Mouse (Mus musculus): ENCODE measurements around the gene Gm43720.

The Gm43720 gene

GRCm38 (mm10) chr5:138279585-138280424, at the start of gene Gm43720, which contains the start of the genes Gpc2 and Stag3:
Gene Gm43720 (minus strand): TSS chr5:138279958.
Gene Gpc2 (minus strand): TSS chr5:138280005.
Gene Stag3 (plus strand): TSS chr5:138280240.
- DNase-seq (ENCODE audit: low spot score), result peak; percentile 67

GRCm38 (mm10) chr5:138312795-138313194, 33.0 kb upstream of the Gm43720 start:
- DNase-seq (ENCODE audit: low spot score), result no peak

GRCm38 (mm10) chr5:138299613-138300012, 19.9 kb upstream of the Gm43720 start:
- DNase-seq (ENCODE audit: low spot score), result no peak

- DNase-seq (ENCODE audit: low spot score), result no peak
These were observed 14.4 kb upstream of the Gm43720 start for GRCm38 (mm10) chr5:138294158-138294557.

GRCm38 (mm10) chr5:138291638-138292037, 11.9 kb upstream of the Gm43720 start:
- DNase-seq (ENCODE audit: low spot score), result no peak

GRCm38 (mm10) chr5:138287861-138288260, 8.1 kb upstream of the Gm43720 start:
- DNase-seq (ENCODE audit: low spot score), result no peak

- no peak for DNase-seq (ENCODE audit: low spot score)
These were observed 3.8 kb upstream of the Gm43720 start for GRCm38 (mm10) chr5:138283540-138283939.

GRCm38 (mm10) chr5:138281798-138282197, 2.0 kb upstream of the Gm43720 start:
- no peak for DNase-seq (ENCODE audit: low spot score)

GRCm38 (mm10) chr5:138280829-138281228, 1.1 kb upstream of the Gm43720 start:
- DNase-seq (ENCODE audit: low spot score), result no peak

GRCm38 (mm10) chr5:138280425-138280768, 639 bp upstream of the Gm43720 start:
- no peak for DNase-seq (ENCODE audit: low spot score)

- DNase-seq (ENCODE audit: low spot score), result no peak
These were observed 1.8 kb downstream of the Gm43720 start for GRCm38 (mm10) chr5:138277994-138278393.

GRCm38 (mm10) chr5:138275216-138276050, 4.3 kb downstream of the Gm43720 start:
- no peak for DNase-seq (ENCODE audit: low spot score)

GRCm38 (mm10) chr5:138274186-138274585, 5.6 kb downstream of the Gm43720 start:
- DNase-seq (ENCODE audit: low spot score), result no peak

GRCm38 (mm10) chr5:138272409-138272923, 7.3 kb downstream of the Gm43720 start, which contains the start of gene Gal3st4:
Gene Gal3st4 (minus strand): TSS chr5:138272840.
- DNase-seq (ENCODE audit: low spot score), result no peak

GRCm38 (mm10) chr5:138271232-138271631, 8.5 kb downstream of the Gm43720 start:
- no peak for DNase-seq (ENCODE audit: low spot score)

- DNase-seq (ENCODE audit: low spot score), result no peak
These were observed 10.8 kb downstream of the Gm43720 start for GRCm38 (mm10) chr5:138268980-138269379.

GRCm38 (mm10) chr5:138267114-138267513, 12.6 kb downstream of the Gm43720 start:
- no peak for DNase-seq (ENCODE audit: low spot score)

GRCm38 (mm10) chr5:138265712-138266111, 14.0 kb downstream of the Gm43720 start:
- DNase-seq (ENCODE audit: low spot score), result no peak

GRCm38 (mm10) chr5:138264207-138264578, 15.6 kb downstream of the Gm43720 start:
- no peak for DNase-seq (ENCODE audit: low spot score)

GRCm38 (mm10) chr5:138263260-138264206, 16.2 kb downstream of the Gm43720 start, which contains the start of gene BC037034:
Gene BC037034 (minus strand): TSS chr5:138264033.
- DNase-seq (ENCODE audit: low spot score), result peak; percentile 91

- no peak for DNase-seq (ENCODE audit: low spot score)
These were observed 17.0 kb downstream of the Gm43720 start for GRCm38 (mm10) chr5:138262582-138263240.

Data from urinary bladder, postnatal 25 days (tissue).